Mouse (Mus musculus) neural tube, embryonic 13.5 days (tissue): ENCODE measurements at regions not wholly inside any gene's neighbourhood (a gene's known extent, or its start where the extent isn't known, plus 50 kb on each side); places are given as distances from the start of the nearest gene placed in this dataset.
"Not testable (repeated sequence)": the region's sequence is repeated elsewhere in the genome, so short reads cannot be mapped to it uniquely, and the experiment has no call there.

Source experiments
- ATAC-seq: fragments of 200-750 bp; cut with Nextera tagmentation; 2 replicates; pipeline ENCODE4 v1.8.0; 2017; ENCODE audit warnings: low read depth, mild to moderate bottlenecking, moderate TSS enrichment, moderate library complexity
- H3K27ac ChIP-seq: fragments of 300-500 bp; sonication (generic); replicated peaks from 2 replicates; pipeline ENCODE4 v1.5.1; 2015; ENCODE audit warnings: moderate library complexity, mild to moderate bottlenecking, inconsistent platforms
- H3K27me3 ChIP-seq: fragments of 300-500 bp; sonication (generic); 2 replicates; pipeline ENCODE4 v1.6.1; 2015; ENCODE audit warnings: mild to moderate bottlenecking, inconsistent platforms
- H3K36me3 ChIP-seq: fragments of 300-500 bp; sonication (generic); 2 replicates; pipeline ENCODE4 v1.6.1; 2015; ENCODE audit warnings: mild to moderate bottlenecking, inconsistent platforms
- H3K4me1 ChIP-seq: fragments of 300-500 bp; sonication (generic); replicated peaks from 2 replicates; pipeline ENCODE4 v1.6.1; 2015; ENCODE audit warnings: inconsistent platforms
- H3K4me2 ChIP-seq: fragments of 300-500 bp; sonication (generic); 2 replicates; pipeline ENCODE4 v1.6.1; 2015; ENCODE audit warnings: inconsistent platforms, mild to moderate bottlenecking, moderate library complexity
- H3K4me3 ChIP-seq: fragments of 300-500 bp; sonication (generic); 2 replicates; pipeline ENCODE4 v1.5.1; 2015; ENCODE audit warnings: mild to moderate bottlenecking, inconsistent platforms
- H3K9ac ChIP-seq: fragments of 300-500 bp; sonication (generic); 2 replicates; pipeline ENCODE4 v1.6.1; 2015; ENCODE audit warnings: moderate library complexity, mild to moderate bottlenecking, inconsistent platforms
- H3K9me3 ChIP-seq: fragments of 300-500 bp; sonication (generic); 2 replicates; pipeline ENCODE4 v1.6.1; 2016; ENCODE audit warnings: inconsistent platforms
- WGBS: fragments of 180-500 bp; shearing (Covaris S2); methylation state at CpG from one replicate; pipeline ENCODE4 v1.1.7; 2015; 5-methylcytosine and 5-hydroxymethylcytosine counted together

GRCm38 (mm10) chr10:16171251-16171650 lies 1453.2 kb upstream of the Gje1 start:
- Histone ChIP-seq H3K4me1 (no peaks in the 10 kb centered on the region), H3K9ac (no peak overlapping the region), H3K9me3 (no peaks in the 10 kb centered on the region), H3K27ac (no peak overlapping the region), H3K4me3 (no peak overlapping the region), H3K27me3 (no peaks in the 10 kb centered on the region), H3K36me3 (no peaks in the 10 kb centered on the region), H3K4me2 (no peak overlapping the region)
- 82% methylated on average over 4 of the region's 4 CpGs for WGBS
- no peak for ATAC-seq

DNA sequence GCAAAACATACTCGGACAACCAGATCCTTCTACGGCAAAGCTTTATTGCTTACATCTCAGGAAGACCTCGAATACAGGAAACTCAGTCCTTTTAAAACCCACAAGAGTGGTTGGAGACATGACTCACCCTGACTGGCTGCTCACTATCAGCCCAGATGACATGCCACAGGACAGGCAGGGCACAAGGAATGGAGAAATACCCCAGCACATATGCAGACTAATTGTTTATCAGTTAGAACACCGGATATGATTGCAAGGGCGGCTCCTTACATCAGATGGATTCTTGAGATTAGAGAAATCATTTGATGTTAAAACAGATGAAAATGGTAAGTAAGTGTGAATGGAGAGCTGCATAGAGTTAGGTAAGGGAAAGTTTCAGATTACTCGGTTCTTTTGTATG lies 1441.5 kb upstream of the Gje1 start:
- not testable (repeated sequence) for H3K27me3 ChIP-seq, H3K36me3 ChIP-seq, H3K9me3 ChIP-seq, ATAC-seq, H3K4me3 ChIP-seq, H3K27ac ChIP-seq, H3K4me2 ChIP-seq, H3K9ac ChIP-seq
- 94% methylated on average over 6 of the region's 6 CpGs for WGBS
- H3K4me1 ChIP-seq, result peaks cover 10% of the 10 kb centered on the region

- Histone ChIP-seq H3K9me3 (no peaks in the 10 kb centered on the region), H3K4me1 (peaks cover 10% of the 10 kb centered on the region), H3K4me3 (no peak overlapping the region), H3K27ac (no peak overlapping the region), H3K4me2 (no peak overlapping the region), H3K9ac (no peak overlapping the region), H3K27me3 (no peaks in the 10 kb centered on the region), H3K36me3 (no peaks in the 10 kb centered on the region)
- 85% methylated on average over 3 of the region's 3 CpGs for WGBS
- no peak for ATAC-seq
Observed at GRCm38 (mm10) chr10:16158445-16158844, 1440.4 kb upstream of the Gje1 start.

GRCm38 (mm10) chr10:16156954-16157353 lies 1438.9 kb upstream of the Gje1 start:
- Histone ChIP-seq H3K27me3 (no peaks in the 10 kb centered on the region), H3K4me2 (no peak overlapping the region), H3K9me3 (no peaks in the 10 kb centered on the region), H3K36me3 (no peaks in the 10 kb centered on the region), H3K4me3 (no peak overlapping the region), H3K4me1 (peaks cover 10% of the 10 kb centered on the region), H3K9ac (no peak overlapping the region), H3K27ac (peak overlapping the region; percentile 56; the same call in 1 of the 2 replicates)
- 43% methylated on average over 5 of the region's 5 CpGs for WGBS
- peak; percentile 74 for ATAC-seq

- Histone ChIP-seq H3K9ac (no peak overlapping the region), H3K4me3 (no peak overlapping the region), H3K9me3 (no peaks in the 10 kb centered on the region), H3K36me3 (no peaks in the 10 kb centered on the region), H3K4me1 (no peaks in the 10 kb centered on the region), H3K4me2 (no peak overlapping the region), H3K27me3 (no peaks in the 10 kb centered on the region), H3K27ac (no peak overlapping the region)
- WGBS, result 91% methylated on average over 3 of the region's 3 CpGs
- no peak for ATAC-seq
Observed at GRCm38 (mm10) chr10:16148991-16149390, 1431.0 kb upstream of the Gje1 start.

GRCm38 (mm10) chr10:16145397-16145796 lies 1427.4 kb upstream of the Gje1 start:
- WGBS, result 93% methylated on average over 1 of the region's 1 CpGs
- no peak overlapping the region for H3K4me2 ChIP-seq
- no peak for ATAC-seq
- H3K36me3 ChIP-seq, result no peaks in the 10 kb centered on the region
- H3K9me3 ChIP-seq, result no peaks in the 10 kb centered on the region
- no peak overlapping the region for H3K27ac ChIP-seq
- no peaks in the 10 kb centered on the region for H3K27me3 ChIP-seq
- no peak overlapping the region for H3K4me3 ChIP-seq
- no peaks in the 10 kb centered on the region for H3K4me1 ChIP-seq
- H3K9ac ChIP-seq, result no peak overlapping the region

DNA sequence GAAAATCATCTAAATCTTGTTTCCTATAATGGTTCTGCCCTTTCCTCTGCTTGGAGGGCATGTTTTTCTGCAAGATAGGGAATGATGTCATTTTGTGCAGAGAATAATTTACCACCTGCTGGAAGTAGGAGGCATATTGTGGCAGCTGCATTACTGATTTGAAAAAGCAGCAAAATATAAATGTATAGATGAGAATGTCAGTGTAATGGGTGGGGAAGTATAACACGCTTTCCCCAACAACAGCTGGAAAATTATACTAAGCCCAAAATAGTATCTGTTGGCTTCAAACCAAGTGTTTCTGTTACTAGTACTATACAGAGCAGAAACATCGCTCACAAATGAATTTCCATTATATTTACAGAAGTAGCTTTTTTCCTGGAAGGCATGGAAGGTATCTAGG lies 1405.9 kb upstream of the Gje1 start:
- no peaks in the 10 kb centered on the region for H3K27me3 ChIP-seq
- H3K27ac ChIP-seq, result no peak overlapping the region
- 73% methylated on average over 2 of the region's 2 CpGs for WGBS
- H3K9me3 ChIP-seq, result no peaks in the 10 kb centered on the region
- no peaks in the 10 kb centered on the region for H3K36me3 ChIP-seq
- H3K4me1 ChIP-seq, result peaks cover 4% of the 10 kb centered on the region
- H3K9ac ChIP-seq, result no peak overlapping the region
- ATAC-seq, result peak; percentile 19; the same call in 1 of the 2 replicates
- H3K4me3 ChIP-seq, result no peak overlapping the region
- no peak overlapping the region for H3K4me2 ChIP-seq

- H3K27ac ChIP-seq, result no peak overlapping the region
- no peaks in the 10 kb centered on the region for H3K36me3 ChIP-seq
- no peak overlapping the region for H3K4me3 ChIP-seq
- WGBS, result 83% methylated on average over 3 of the region's 3 CpGs
- no peaks in the 10 kb centered on the region for H3K9me3 ChIP-seq
- no peak overlapping the region for H3K4me2 ChIP-seq
- no peak overlapping the region for H3K9ac ChIP-seq
- ATAC-seq, result no peak
- no peaks in the 10 kb centered on the region for H3K27me3 ChIP-seq
- no peaks in the 10 kb centered on the region for H3K4me1 ChIP-seq
Observed at GRCm38 (mm10) chr10:16088210-16088609, 1370.2 kb upstream of the Gje1 start.

GRCm38 (mm10) chr10:16053008-16053407 lies 1335.0 kb upstream of the Gje1 start:
- Histone ChIP-seq H3K4me1 (0 out of 2 replicates have a peak, but pooled peaks cover 10% of the 10 kb centered on the region), H3K4me2 (no peak overlapping the region), H3K4me3 (no peak overlapping the region), H3K27ac (0 out of 2 replicates have a peak overlapping the region, but pooled peaks have one; percentile 1), H3K9ac (no peak overlapping the region), H3K36me3 (no peaks in the 10 kb centered on the region), H3K27me3 (no peaks in the 10 kb centered on the region), H3K9me3 (no peaks in the 10 kb centered on the region)
- peak; percentile 83 for ATAC-seq
- 11% methylated on average over 5 of the region's 5 CpGs for WGBS

- 13% methylated on average over 2 of the region's 2 CpGs for WGBS
Observed at GRCm38 (mm10) chr10:16052463-16052889, 1334.5 kb upstream of the Gje1 start.

DNA sequence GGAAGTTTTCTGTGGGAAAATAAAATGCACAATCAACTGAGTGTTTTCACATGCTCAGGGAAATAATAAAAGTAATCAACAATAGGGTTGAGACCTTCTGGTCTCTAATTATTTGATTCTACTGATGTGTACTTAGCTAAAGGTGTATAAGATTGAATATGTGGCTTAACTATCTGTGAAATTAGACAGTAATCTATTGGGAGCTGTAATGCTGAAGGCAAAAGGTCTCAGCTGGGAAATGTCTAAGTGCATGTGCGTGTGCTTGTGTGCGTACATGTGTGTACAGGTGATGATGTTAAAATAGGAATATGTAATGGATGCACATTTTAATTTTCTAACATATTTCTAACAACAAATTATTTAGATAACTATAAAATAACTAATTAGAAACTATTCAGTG lies 1318.2 kb upstream of the Gje1 start:
- no peak overlapping the region for H3K4me2 ChIP-seq
- no peak overlapping the region for H3K9ac ChIP-seq
- whole genome bisulfite sequencing, result 32% methylated on average over 2 of the region's 2 CpGs
- no peaks in the 10 kb centered on the region for H3K9me3 ChIP-seq
- H3K36me3 ChIP-seq, result no peaks in the 10 kb centered on the region
- ATAC-seq, result peak; percentile 56; the same call in 1 of the 2 replicates
- 0 out of 2 replicates have a peak, but pooled peaks cover 4% of the 10 kb centered on the region for H3K4me1 ChIP-seq
- no peak overlapping the region for H3K27ac ChIP-seq
- no peak overlapping the region for H3K4me3 ChIP-seq
- H3K27me3 ChIP-seq, result no peaks in the 10 kb centered on the region

More at GRCm38 (mm10) chr10:16052463-16052889, 1334.5 kb upstream of the Gje1 start:
- Histone ChIP-seq H3K36me3 (no peaks in the 10 kb centered on the region), H3K27ac (0 out of 2 replicates have a peak overlapping the region, but pooled peaks have one; percentile 14), H3K4me1 (0 out of 2 replicates have a peak, but pooled peaks cover 10% of the 10 kb centered on the region), H3K27me3 (no peaks in the 10 kb centered on the region), H3K4me3 (no peak overlapping the region), H3K4me2 (no peak overlapping the region), H3K9me3 (no peaks in the 10 kb centered on the region), H3K9ac (no peak overlapping the region)
- ATAC-seq, result peak; percentile 79; the same call in 1 of the 2 replicates

DNA sequence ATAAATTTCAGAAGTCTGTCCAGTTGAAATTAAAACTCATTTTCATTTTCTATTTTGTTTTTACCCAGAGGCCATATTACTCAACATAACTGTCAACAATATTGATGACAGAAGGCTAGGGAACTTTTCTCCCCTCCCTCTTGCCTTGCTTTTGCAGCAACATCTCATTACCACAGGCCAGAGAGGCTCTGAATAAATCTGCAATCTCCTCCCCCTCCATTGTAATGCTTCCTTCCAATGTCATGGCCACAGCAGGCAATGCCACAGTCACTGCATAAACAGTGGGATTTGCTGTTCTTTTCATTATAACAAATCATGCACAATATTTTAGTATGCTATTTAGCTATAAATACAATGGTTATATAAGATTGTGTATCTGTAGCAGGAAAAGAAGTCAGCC lies 1315.1 kb upstream of the Gje1 start:
- Histone ChIP-seq H3K9me3 (no peaks in the 10 kb centered on the region), H3K4me1 (0 out of 2 replicates have a peak, but pooled peaks cover 4% of the 10 kb centered on the region), H3K27me3 (no peaks in the 10 kb centered on the region), H3K27ac (no peak overlapping the region), H3K9ac (no peak overlapping the region), H3K4me3 (no peak overlapping the region), H3K36me3 (no peaks in the 10 kb centered on the region), H3K4me2 (no peak overlapping the region)
- ATAC-seq, result no peak

DNA sequence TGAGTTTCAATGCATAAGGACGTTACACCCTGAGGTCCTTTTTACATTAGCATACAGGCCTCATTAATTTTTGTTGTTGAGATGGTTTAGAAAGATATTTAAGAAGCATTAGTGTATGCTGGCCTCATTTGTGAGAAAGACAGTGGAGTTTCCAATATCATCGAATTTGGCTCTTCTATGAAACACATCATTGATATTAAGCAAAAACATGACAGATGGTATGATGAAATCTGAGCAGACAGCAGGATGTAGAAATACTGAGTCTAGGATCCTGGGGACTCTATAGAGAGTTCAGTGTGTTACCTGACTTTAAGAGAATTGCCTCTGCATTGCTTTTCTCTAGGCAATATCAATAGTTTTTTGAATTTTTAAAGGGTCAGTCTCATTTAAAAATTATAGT lies 1312.8 kb upstream of the Gje1 start:
- Histone ChIP-seq H3K27ac (no peak overlapping the region), H3K36me3 (no peaks in the 10 kb centered on the region), H3K9ac (no peak overlapping the region), H3K4me3 (no peak overlapping the region), H3K27me3 (no peaks in the 10 kb centered on the region), H3K4me2 (no peak overlapping the region), H3K4me1 (0 out of 2 replicates have a peak, but pooled peaks cover 4% of the 10 kb centered on the region), H3K9me3 (no peaks in the 10 kb centered on the region)
- ATAC-seq, result no peak
- WGBS, result 49% methylated on average over 2 of the region's 2 CpGs
